Mouse (Mus musculus) myocyte (in vitro differentiated cells): Measurements from ENCODE around the gene Misp.

ENCODE experiments used
- E2F4 ChIP-seq: IDR thresholded peaks from one replicate; pipeline ENCODE4 v1.6.1; 2011; ENCODE audit warnings: mild to moderate bottlenecking, control low read depth, moderate library complexity; ENCODE audit not compliant: insufficient read depth
- MAX ChIP-seq: IDR thresholded peaks from one replicate; pipeline ENCODE4 v1.6.1; 2011; ENCODE audit warnings: low read depth, mild to moderate bottlenecking, control low read depth
- MYOD1 ChIP-seq, 3 experiments: IDR thresholded peaks; one replicate each; pipeline ENCODE4 v1.6.1; 2011; ENCODE audit warnings: control low read depth in 2 of 3, low read depth in 2 of 3, mild to moderate bottlenecking in 2 of 3, moderate library complexity in 1 of 3; ENCODE audit not compliant: insufficient read length in 2 of 3, control insufficient read depth in 1 of 3
- MYOG ChIP-seq, 3 experiments: IDR thresholded peaks; one replicate each; pipeline ENCODE4 v1.6.1; 2011; ENCODE audit warnings: control low read depth in 2 of 3, low read depth in 2 of 3, mild to moderate bottlenecking in 2 of 3; ENCODE audit not compliant: insufficient read length in 2 of 3, control insufficient read depth in 1 of 3, insufficient read depth in 1 of 3
- POLR2A ChIP-seq: IDR thresholded peaks from one replicate; pipeline ENCODE4 v1.6.1; 2011; ENCODE audit warnings: low read depth, mild to moderate bottlenecking, control low read depth, moderate library complexity; ENCODE audit not compliant: insufficient read length
- POLR2AphosphoS2 ChIP-seq: IDR thresholded peaks from one replicate; pipeline ENCODE4 v1.6.1; 2011; ENCODE audit warnings: low read depth, control low read depth; ENCODE audit not compliant: insufficient read length
- SRF ChIP-seq: IDR thresholded peaks from one replicate; pipeline ENCODE4 v1.6.1; 2011; ENCODE audit warnings: low read depth; ENCODE audit not compliant: control insufficient read depth, insufficient read length
- TCF12 ChIP-seq: IDR thresholded peaks from one replicate; pipeline ENCODE4 v1.6.1; 2011; ENCODE audit warnings: mild to moderate bottlenecking, control low read depth; ENCODE audit not compliant: poor library complexity, insufficient read depth, severe bottlenecking
- USF1 ChIP-seq: IDR thresholded peaks from one replicate; pipeline ENCODE4 v1.6.1; 2011; ENCODE audit warnings: low read depth, mild to moderate bottlenecking, control low read depth, moderate library complexity

- TF ChIP-seq SRF (no peak), MYOD1 (IDR thresholded peaks at IDR 0.05; ENCODE audit: control insufficient read depth in 1 of 3, insufficient read length in 2 of 3, low read depth in 2 of 3) (no peak), POLR2A (no peak), MYOG (IDR thresholded peaks at IDR 0.05; ENCODE audit: control insufficient read depth in 1 of 3, insufficient read depth in 1 of 3, insufficient read length in 2 of 3, low read depth in 2 of 3) (no peak), MAX (no peak), E2F4 (no peak), TCF12 (no peak), USF1 (no peak), POLR2AphosphoS2 (no peak)
Observed at GRCm38 (mm10) chr10:79819606-79820005, 1.2 kb upstream of the Misp start.
